Mouse (Mus musculus): Measurements from ENCODE around the gene Gas7. TPM values are rescaled to one million over a fixed set of nuclear protein-coding genes. Genes with fewer than 3 reads are reported as not detected.

Gene Gas7
- total RNA-seq, 4 experiments from 2014 or later = 425 to 480 (median 467) TPM

GRCm38 (mm10) chr11:67488156-67488555, 32.9 kb downstream of the Gas7 start:
- DNase-seq (ENCODE audit: low spot score in 2 of 2) = no peak

GRCm38 (mm10) chr11:67489647-67490175, 34.5 kb downstream of the Gas7 start:
- DNase-seq (ENCODE audit: low spot score in 2 of 2) = no peak

- no peak for DNase-seq (ENCODE audit: low spot score in 2 of 2)
Measured at GRCm38 (mm10) chr11:67496796-67497195, 41.6 kb downstream of the Gas7 start.

- DNase-seq (ENCODE audit: low spot score in 2 of 2) = no peak
Measured at GRCm38 (mm10) chr11:67500115-67500514, 44.9 kb downstream of the Gas7 start.

DNA sequence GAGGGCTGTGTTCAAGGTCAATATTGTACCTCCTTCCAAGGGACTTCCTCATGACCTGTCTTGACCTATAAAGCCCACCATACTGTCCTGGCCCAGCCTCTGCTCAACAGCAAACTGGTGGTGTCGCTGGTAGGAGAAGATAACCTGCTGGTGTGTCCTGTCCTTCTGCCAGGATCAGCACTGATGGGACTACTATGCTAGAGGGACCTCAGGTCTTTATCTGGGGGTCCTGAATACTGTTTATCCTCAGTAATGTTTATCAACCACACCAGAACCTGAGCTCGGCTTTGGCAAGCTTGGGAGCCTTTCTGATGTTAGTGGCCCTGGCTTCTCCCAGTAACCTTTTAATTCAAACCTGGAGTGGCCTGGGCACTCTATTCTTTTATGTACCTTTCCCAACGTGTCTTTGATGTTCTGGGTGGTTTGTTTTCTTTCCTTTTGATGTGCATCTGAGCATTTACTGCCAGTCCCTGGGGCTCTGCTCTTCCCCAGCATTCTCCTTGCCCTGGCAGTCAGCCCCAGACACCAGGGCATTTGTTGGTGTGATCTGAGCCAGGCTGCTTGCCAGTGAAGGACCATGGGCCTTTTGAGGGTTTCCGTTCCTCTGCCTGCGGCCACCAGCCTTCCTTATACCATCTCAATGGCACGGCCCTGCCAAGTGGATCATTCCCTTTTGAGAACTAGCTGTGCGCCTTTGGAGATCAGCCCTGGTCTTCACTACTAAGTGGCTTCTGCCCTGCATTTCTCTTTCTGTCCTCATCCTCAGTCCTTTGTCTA, 46.4 kb downstream of the Gas7 start:
- peak; percentile 46 to 48 for DNase-seq (ENCODE audit: low spot score in 2 of 2)

- no peak for DNase-seq (ENCODE audit: low spot score in 2 of 2)
Measured at GRCm38 (mm10) chr11:67509219-67509876, 54.1 kb downstream of the Gas7 start.

DNA sequence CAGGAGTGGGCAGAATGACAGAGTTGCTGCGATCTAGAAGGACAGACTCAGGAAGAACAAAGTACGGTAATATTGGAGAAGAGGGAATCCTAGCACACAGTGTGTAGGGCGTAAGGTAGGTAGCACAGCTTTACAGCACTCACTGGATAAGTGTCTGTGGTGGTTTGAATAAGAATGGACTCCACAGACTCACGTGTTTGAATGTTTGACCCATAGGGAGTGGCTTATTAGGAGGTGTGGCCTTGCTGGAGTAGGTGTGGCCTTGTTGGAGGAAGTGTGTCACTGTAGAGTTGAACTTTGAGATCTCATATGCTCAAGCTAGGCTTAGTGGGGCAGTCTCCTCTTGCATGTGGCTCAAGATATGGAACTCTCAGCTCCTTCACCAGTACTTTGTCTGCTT, 55.6 kb downstream of the Gas7 start:
- no peak for DNase-seq (ENCODE audit: low spot score in 2 of 2)

DNA sequence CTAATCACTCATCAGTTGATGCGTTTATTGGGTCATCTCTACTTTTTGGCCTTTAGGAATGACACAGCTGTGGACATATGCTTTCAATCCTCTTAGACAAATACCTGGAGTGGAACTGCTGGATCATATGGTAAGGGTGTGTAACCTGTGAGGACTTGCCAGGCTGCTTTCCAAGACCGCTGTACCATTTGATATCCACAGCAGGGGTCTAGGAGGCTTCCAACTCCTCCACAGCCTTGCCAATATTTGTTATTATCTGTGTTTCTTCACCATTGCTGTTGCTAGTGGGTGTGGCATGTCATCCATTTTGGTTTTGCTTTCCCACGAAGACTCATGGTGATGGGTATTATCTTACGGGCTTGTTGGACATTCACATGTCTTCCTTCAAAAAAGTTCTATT, 57.8 kb downstream of the Gas7 start:
- no peak for DNase-seq (ENCODE audit: low spot score in 2 of 2)

- DNase-seq (ENCODE audit: low spot score in 2 of 2) = no peak
Measured at GRCm38 (mm10) chr11:67514401-67514800, 59.2 kb downstream of the Gas7 start.

DNA sequence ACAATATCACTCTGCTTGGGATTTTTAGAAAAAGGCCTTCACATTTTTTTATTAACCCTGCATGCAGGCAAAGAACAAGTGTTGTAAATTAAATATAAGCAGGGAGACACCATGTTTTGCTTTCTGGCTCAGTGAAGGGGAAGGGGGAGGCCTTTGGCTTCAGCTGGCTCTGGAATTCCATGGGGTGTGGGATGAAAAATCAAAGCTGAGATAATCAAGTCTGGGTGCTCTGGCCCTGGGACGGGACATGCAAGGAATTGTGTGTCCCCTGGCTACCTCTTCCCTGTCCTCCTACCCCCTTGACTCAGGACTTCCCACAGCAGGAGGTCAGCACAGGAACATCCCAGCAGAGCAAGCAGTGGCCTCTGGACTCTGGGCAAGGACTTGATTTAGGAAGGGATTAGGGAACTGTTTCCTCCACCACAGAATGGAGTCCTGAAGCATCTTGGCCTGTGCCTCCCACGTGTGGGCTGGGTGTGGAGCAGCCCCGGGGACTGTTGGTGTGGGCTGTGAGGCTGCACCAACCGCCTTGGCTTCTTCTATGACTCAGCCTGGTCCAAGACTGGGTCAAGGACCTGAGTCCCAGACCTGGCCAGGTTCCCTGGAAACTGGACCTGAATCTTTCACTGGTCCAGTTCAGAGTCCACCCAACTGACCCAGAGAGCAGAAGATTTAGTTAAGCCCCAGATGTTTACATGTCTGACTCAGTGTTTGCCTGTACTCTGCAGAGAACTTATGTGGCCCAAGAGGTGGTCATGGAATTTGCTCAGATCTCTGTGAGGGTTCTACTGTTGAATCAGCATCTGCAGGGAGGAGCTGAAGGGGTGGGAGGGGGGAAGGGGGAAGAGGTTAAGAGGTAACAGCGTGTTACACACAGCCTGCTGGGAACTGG, 60.0 kb downstream of the Gas7 start:
- no peak for DNase-seq (ENCODE audit: low spot score in 2 of 2)

- DNase-seq (ENCODE audit: low spot score in 2 of 2) = no peak
Measured at GRCm38 (mm10) chr11:67515912-67516305, 60.7 kb downstream of the Gas7 start.

GRCm38 (mm10) chr11:67517748-67518147, 62.5 kb downstream of the Gas7 start:
- no peak for DNase-seq (ENCODE audit: low spot score in 2 of 2)

- peak; percentile 80 to 86 for DNase-seq (ENCODE audit: low spot score in 2 of 2)
Measured at GRCm38 (mm10) chr11:67518985-67519384, 63.7 kb downstream of the Gas7 start.

DNA sequence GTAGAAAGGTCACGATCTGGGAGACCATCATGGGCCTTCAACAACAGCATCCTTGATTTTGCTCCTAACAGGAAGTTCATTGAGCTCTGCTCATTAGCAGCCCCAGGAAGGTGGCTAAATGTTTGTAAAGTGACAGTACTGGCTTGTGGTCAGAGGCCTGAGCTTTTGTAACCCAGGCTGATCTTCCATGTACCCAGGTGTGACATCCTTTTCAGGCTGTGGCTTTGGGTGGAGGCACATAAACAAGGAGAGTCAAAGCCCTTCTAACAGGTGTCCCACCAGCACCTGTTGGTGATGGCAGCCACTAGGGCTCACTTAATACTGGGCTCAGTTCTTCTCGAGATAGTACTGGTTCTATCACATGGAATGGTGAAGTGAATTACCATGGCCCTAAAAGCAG, 67.4 kb downstream of the Gas7 start:
- DNase-seq (ENCODE audit: low spot score in 2 of 2) = no peak

DNA sequence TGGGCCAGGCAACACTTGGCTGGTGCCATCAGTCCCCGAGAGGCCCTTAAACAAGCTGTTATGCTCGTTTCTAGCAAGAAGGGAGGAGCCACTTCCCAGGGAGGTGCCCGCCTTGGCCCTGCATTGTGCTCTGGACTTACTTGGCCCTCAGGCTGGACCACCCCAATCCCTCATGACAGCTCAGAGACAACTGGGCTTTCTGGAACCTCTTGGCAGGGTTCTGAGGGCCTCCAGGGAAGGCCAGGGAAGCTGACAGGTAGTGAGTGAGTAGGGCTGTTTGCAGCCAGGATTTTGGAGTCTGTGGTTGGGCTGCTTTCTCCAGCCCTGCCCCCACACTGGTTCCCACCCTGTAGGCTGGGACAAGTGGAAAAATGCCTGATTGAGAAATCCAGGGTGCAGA, 68.6 kb downstream of the Gas7 start:
- no peak for DNase-seq (ENCODE audit: low spot score in 2 of 2)

GRCm38 (mm10) chr11:67524731-67525130, 69.5 kb downstream of the Gas7 start:
- DNase-seq (ENCODE audit: low spot score in 2 of 2) = no peak

- no peak for DNase-seq (ENCODE audit: low spot score in 2 of 2)
Measured at GRCm38 (mm10) chr11:67525841-67526240, 70.6 kb downstream of the Gas7 start.

DNA sequence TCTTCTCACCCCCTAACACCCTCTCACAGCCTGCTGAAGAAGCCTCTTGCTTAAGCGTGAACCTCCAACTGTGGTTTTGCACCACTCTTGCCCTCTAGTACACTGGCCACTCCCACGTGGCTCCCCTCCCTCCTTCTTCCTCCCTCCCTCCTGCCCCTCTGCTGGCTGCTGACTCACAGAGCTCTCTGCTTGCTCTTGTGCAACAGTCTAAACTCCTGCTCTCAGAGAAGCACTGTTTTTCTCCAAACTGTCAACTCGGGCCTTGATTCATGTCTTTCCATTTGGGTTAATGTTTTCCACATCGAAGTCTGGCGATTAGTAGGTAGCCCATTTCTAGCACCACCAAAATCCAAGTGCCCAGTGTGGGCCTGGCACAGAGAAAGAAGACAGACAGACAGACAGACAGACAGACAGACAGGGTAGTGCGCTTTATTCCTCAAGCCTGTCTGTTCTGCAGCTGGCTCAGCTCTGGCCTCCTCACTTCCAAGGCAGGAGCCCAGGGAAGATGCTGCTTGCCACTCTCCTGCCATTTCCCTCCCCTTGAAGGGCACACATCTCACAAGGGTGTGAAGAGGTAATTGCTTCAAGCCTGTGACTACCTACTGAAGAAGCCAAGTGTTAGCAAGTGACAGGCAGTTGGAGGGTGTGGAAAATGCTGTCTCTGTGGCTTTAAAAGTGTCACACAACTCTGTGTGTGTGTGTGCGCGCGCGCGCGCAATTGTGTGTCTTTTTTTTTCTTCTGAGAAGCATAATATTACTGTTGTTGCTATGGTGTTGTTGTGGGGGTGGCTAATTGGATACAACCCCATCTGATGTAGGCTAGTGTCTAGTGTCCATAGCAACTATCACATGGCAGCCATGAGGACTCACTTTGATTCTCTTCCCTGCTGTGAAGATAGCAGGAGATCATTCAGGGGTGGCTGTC, 71.6 kb downstream of the Gas7 start:
- DNase-seq (ENCODE audit: low spot score in 2 of 2) = peak; percentile 51 to 65

DNA sequence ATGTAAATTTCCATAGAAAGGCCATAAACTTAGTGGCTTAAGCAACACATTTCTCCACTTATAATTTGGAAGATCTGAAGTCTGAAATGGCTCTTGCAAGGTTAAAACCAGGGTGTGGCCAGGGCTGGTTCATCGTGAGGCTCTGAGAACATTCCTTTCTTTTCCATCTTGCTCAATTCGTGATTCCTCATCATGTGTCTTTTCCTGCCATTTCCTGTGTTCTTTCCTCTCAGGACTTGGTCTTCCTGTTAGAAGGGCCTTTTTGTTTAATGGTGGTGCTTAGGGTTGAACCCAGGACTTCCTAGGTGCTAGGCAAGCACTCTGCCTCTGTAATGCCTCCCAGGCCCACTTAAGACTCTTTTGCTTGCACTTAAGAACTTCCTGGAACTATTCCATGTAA, 76.0 kb downstream of the Gas7 start:
- no peak for DNase-seq (ENCODE audit: low spot score in 2 of 2)

DNA sequence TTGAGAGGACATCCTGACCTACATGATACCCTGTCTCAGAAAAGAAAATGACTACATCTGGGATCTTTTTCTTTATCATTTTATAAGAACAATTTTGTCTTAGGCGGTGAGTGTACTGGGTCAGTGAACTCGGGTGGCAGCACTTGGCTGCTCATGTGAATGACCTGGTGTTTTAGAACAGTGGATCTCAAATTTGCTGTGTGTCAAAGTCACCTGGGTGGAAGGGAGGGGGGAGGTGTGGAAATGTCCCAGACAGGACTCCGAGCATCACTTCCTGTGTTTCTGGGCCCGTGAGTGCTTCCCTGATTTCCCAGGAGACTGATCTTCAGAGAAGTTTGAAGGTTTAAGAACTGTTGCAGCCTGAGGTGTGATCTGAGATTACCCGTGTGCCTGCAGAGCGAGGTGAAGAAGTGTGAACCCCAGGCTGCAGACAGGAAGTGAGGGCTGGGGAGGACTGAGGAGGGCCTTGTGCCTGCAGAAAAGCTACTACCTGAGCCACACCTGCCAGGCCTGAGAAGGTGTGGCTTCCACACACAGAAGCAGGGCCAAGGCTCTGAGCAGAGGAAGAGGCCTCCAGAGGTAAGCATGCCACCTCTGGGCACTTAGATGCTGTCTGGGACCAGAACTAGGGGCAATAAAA, 76.8 kb downstream of the Gas7 start:
- DNase-seq (ENCODE audit: low spot score in 2 of 2) = no peak

All from layer of hippocampus, adult 8-10 months (tissue).